Mouse (Mus musculus) forebrain, embryonic 11.5 days (tissue): ENCODE data around the gene Cnn3. TPM values are rescaled to one million over a fixed set of nuclear protein-coding genes. Genes with fewer than 3 reads are reported as not detected.

ENCODE experiments used
- ATAC-seq: fragments of 200-750 bp; cut with Nextera tagmentation; replicated peaks from 2 replicates; pipeline ENCODE4 v1.8.0; 2017; ENCODE audit warnings: moderate TSS enrichment; ENCODE audit not compliant: low FRiP score
- DNase-seq: peaks from one replicate; pipeline ENCODE4 v3.0.0-alpha.2; 2017; ENCODE audit warnings: low spot score
- H3K27ac ChIP-seq: fragments of 300-500 bp; sonication (generic); 2 replicates; pipeline ENCODE4 v1.5.1; 2014; ENCODE audit warnings: low read depth, low read length
- H3K27me3 ChIP-seq: fragments of 300-500 bp; sonication (generic); 2 replicates; pipeline ENCODE4 v1.6.1; 2014; ENCODE audit warnings: mild to moderate bottlenecking, low read length, mixed read lengths; ENCODE audit not compliant: control insufficient read depth, insufficient read depth
- H3K36me3 ChIP-seq: fragments of 300-500 bp; sonication (generic); 2 replicates; pipeline ENCODE4 v1.6.1; 2014; ENCODE audit warnings: mild to moderate bottlenecking, low read length, moderate library complexity, mixed read lengths; ENCODE audit not compliant: control insufficient read depth, insufficient read depth
- H3K4me1 ChIP-seq: fragments of 300-500 bp; sonication (generic); replicated peaks from 2 replicates; pipeline ENCODE4 v1.6.1; 2014; ENCODE audit warnings: low read length, mixed read lengths; ENCODE audit not compliant: control insufficient read depth, insufficient read depth
- H3K4me2 ChIP-seq: fragments of 300-500 bp; sonication (generic); 2 replicates; pipeline ENCODE4 v1.6.1; 2014; ENCODE audit warnings: low read depth, mild to moderate bottlenecking, low read length, moderate library complexity, mixed read lengths; ENCODE audit not compliant: severe bottlenecking
- H3K4me3 ChIP-seq: fragments of 300-500 bp; sonication (generic); 2 replicates; pipeline ENCODE4 v1.5.1; 2014; ENCODE audit warnings: low read depth, low read length
- H3K9ac ChIP-seq: fragments of 300-500 bp; sonication (generic); 2 replicates; pipeline ENCODE4 v1.6.1; 2014; ENCODE audit warnings: low read length
- H3K9me3 ChIP-seq: fragments of 300-500 bp; sonication (generic); 2 replicates; pipeline ENCODE4 v1.6.1; 2016; ENCODE audit warnings: low read length, mixed read lengths; ENCODE audit not compliant: control insufficient read depth
- WGBS: fragments of 180-500 bp; shearing (Covaris S2); extraction: QIAGEN DNeasy Blood & Tissue Kit; methylation state at CpG from one replicate; pipeline ENCODE4 v1.1.7; 2014; 5-methylcytosine and 5-hydroxymethylcytosine counted together
- polyA plus RNA-seq: library from polyadenylated mRNA; unstranded; fragments of >200 nt; fragmentation: Nextera tagmentation; extraction: Ambion mirVana; gene quantifications from 2 replicates; pipeline ENCODE4 v1.2.1, GENCODE M21; 2014

The Cnn3 gene
- polyA plus RNA-seq, 1 experiment from 2014 or later, result 954 TPM

DNA sequence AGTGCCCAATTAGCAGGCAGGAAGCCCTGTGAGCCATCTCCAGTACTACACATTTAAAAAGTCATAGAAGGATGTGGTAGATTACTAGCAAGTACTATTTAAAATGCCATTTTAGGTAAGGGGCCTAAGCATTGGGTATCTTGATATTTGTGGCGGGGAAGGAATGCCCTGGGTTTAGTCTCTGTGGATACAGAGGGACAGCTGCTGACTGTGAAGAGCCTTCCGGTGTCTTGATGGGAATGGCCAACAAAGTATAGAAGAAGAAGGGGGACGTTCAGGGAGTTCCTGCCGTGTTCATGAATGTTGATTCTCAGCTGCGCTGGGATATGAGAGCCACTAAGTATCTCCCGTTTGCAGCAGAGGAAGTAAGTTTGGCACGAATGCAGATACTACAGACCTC, 10.8 kb downstream of the Cnn3 start:
- Histone ChIP-seq H3K4me3 (no peak overlapping the region), H3K27ac (no peak overlapping the region), H3K36me3 (peaks cover 6% of the 10 kb centered on the region), H3K4me2 (no peak overlapping the region), H3K9me3 (no peaks in the 10 kb centered on the region), H3K4me1 (0 out of 2 replicates have a peak, but pooled peaks cover 3% of the 10 kb centered on the region), H3K27me3 (no peaks in the 10 kb centered on the region), H3K9ac (no peak overlapping the region)
- no peak for ATAC-seq
- no peak for DNase-seq
- 92% methylated on average over 7 of the region's 7 CpGs for WGBS

DNA sequence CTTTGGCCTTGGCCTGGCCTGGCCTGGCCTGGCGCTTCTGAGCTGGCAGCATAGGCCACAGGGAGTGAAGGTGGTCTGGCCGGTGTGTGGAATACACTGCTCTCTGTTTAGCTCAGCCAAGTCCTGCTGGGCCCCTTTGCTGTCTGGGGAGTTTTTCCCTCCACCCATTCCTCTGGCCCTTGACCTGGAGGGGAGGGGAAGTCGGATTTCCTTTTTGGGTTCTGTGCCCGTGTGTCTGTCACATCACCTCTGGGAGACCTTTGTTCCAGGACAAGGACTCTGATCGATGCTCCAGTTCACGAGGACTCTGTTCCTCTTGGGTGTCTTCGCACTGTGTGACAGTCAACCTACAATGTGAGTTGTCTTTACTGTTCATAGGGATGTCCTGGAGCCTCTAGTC, 11.7 kb downstream of the Cnn3 start:
- Histone ChIP-seq H3K27me3 (no peaks in the 10 kb centered on the region), H3K9me3 (no peaks in the 10 kb centered on the region), H3K4me2 (no peak overlapping the region), H3K36me3 (peaks cover 6% of the 10 kb centered on the region), H3K27ac (no peak overlapping the region), H3K9ac (no peak overlapping the region), H3K4me3 (no peak overlapping the region), H3K4me1 (0 out of 2 replicates have a peak, but pooled peaks cover 3% of the 10 kb centered on the region)
- DNase-seq (no peak), ATAC-seq (no peak)
- 81% methylated on average over 7 of the region's 7 CpGs for WGBS

DNA sequence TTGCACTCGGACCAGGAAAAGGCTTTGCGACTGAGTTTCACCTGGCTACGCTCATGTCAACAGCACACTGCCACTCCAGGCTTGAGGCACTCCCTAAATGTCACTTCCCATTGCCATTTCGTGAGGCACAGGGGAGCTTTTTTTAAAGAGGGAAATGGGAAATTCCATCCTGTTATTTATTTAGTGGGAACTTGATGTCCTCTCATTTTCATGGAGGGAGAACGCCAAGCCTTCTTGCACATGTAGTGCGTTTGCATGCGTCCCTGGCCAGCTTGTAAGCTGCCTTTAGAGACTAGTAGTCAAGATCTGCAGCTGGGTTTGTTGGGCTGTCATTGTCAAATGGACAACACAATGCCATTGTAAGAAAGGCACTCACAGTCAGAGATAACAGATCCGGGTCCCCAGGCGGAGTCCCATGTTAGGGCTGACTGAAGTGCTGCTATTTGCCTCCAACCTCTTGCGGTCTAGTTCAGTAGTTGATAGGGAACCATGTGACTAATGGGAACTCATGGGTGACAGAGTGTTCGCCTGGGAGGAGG, 13.4 kb downstream of the Cnn3 start:
- 93% methylated on average over 11 of the region's 11 CpGs for WGBS
- ATAC-seq (no peak), DNase-seq (no peak)
- Histone ChIP-seq H3K4me1 (no peaks in the 10 kb centered on the region), H3K27me3 (no peaks in the 10 kb centered on the region), H3K4me2 (no peak overlapping the region), H3K9me3 (peaks cover 3% of the 10 kb centered on the region), H3K4me3 (no peak overlapping the region), H3K9ac (no peak overlapping the region), H3K36me3 (peaks cover 10% of the 10 kb centered on the region), H3K27ac (no peak overlapping the region)

DNA sequence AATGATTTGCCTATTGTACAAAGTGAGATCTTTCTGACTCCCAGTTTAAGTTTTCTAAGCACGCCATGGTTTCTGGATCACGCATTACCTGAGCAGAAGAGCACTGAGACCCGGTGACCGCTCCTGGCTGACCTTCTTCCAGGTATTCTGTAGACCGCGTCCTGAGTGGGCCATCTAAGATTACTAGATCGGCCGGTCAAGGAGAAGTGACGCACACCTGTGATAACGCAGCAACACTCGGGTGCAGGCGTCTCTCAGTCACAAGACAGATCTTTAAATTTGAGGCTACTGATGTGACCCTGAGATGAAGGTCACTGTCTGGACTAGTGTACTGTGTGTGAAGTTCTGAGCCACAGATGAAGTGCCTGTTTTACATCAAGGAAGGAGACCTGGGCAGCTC, 15.2 kb downstream of the Cnn3 start:
- DNase-seq, result no peak

DNA sequence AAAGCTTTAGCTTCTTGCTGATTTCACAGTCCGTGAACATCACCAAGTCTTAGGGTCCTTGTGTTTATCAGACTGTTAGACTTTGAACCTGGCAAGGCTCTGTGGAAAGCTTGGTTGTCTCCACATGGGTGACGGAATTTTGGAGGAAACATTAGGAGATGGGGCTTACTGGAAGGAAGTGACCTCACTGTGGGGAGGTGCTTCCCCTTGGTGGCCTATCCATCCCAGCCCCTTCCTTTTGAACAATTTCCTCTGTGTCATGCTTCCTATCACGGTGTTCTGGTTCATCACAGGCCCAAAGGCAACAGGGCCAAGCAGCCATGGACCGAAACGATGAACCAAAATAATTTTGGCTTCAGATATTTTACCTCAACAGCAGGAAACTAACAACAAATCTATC, 16.0 kb downstream of the Cnn3 start:
- ATAC-seq (no peak), DNase-seq (no peak)
- WGBS, result 91% methylated on average over 5 of the region's 5 CpGs
- no peak overlapping the region for H3K9ac ChIP-seq
- peaks cover 11% of the 10 kb centered on the region for H3K36me3 ChIP-seq
- no peak overlapping the region for H3K4me2 ChIP-seq
- no peak overlapping the region for H3K27ac ChIP-seq
- H3K27me3 ChIP-seq, result no peaks in the 10 kb centered on the region
- no peaks in the 10 kb centered on the region for H3K4me1 ChIP-seq
- H3K9me3 ChIP-seq, result peaks cover 3% of the 10 kb centered on the region
- no peak overlapping the region for H3K4me3 ChIP-seq

More for the DNA sequence above, 15.2 kb downstream of the Cnn3 start:
- Histone ChIP-seq H3K9ac (no peak overlapping the region), H3K4me3 (no peak overlapping the region), H3K4me1 (no peaks in the 10 kb centered on the region), H3K36me3 (peaks cover 11% of the 10 kb centered on the region), H3K27ac (no peak overlapping the region), H3K27me3 (no peaks in the 10 kb centered on the region), H3K9me3 (peaks cover 3% of the 10 kb centered on the region), H3K4me2 (no peak overlapping the region)
- WGBS, result 96% methylated on average over 12 of the region's 12 CpGs
- no peak for ATAC-seq

DNA sequence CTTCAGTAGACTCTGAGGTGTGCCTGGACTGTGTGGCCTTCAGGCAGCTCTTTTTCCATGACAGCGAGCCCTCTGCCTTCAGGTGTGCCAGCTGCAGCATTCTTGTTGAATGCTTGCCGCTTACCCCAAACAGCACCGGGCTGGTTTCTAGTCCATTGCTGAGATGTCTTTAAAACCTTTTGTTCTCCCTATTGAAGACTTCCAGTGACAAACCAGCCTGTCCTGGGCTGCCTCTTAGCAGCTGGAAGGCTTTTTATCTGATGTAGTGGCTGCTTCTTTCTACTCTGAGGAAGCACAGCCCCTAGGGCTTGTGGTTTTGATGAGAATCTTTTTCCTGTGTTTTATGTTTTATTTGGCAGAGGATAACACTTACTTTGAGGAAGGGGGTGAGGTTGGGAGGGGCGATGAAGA, 17.6 kb downstream of the Cnn3 start:
- DNase-seq (no peak), ATAC-seq (no peak)
- H3K36me3 ChIP-seq, result peaks cover 11% of the 10 kb centered on the region
- WGBS, result 89% methylated on average over 4 of the region's 4 CpGs
- peaks cover 10% of the 10 kb centered on the region for H3K4me1 ChIP-seq
- no peak overlapping the region for H3K4me3 ChIP-seq
- no peaks in the 10 kb centered on the region for H3K27me3 ChIP-seq
- H3K9me3 ChIP-seq, result peaks cover 3% of the 10 kb centered on the region
- H3K9ac ChIP-seq, result no peak overlapping the region
- no peak overlapping the region for H3K4me2 ChIP-seq
- no peak overlapping the region for H3K27ac ChIP-seq

DNA sequence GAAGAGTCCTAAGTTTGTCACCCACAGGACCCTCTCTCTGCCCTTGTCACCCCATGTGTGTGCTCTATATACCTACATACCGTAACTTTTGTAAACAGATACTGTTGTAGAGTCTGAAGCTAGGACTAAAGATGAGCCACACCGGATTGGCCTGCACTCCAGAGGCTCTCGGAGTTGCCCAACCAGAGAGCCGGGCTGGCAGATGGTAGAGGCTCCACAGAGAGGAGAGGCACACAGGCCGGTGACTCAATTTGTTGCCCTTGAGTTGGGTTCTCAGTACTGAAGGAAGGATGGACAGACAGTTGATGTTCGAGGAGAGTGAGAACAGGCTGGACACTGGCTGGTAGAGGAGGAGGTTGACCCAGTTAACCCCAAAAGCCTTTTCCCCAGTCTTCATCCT, 18.1 kb downstream of the Cnn3 start:
- DNase-seq, result no peak

DNA sequence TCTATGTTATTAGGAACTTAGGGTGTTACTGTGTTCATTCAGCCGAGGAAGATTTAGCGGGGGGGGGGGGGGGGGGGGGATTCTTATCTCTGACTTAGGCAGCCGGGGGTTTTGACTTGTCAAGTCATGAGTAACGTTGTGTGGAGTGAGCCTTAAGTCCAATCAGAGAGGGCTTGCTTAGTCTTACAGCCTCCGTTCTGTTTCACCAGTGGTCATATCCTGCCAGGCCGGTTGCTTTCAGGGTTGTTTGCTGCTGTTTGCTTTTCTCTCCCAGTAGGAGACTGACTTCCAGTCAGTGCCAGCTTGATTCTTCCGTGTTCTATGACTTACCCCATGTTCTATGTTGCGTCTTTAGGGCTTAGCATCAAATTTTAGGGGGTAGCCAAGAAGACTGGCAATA, 20.2 kb downstream of the Cnn3 start:
- Histone ChIP-seq H3K4me1 (peaks cover 12% of the 10 kb centered on the region), H3K4me2 (no peak overlapping the region), H3K36me3 (peaks cover 16% of the 10 kb centered on the region), H3K9ac (no peak overlapping the region), H3K4me3 (no peak overlapping the region), H3K9me3 (peaks cover 3% of the 10 kb centered on the region), H3K27me3 (no peaks in the 10 kb centered on the region), H3K27ac (no peak overlapping the region)
- DNase-seq, result no peak
- WGBS, result 71% methylated on average over 8 of the region's 8 CpGs
- ATAC-seq, result no peak

More for the DNA sequence above, 18.1 kb downstream of the Cnn3 start:
- no peak overlapping the region for H3K9ac ChIP-seq
- no peak overlapping the region for H3K27ac ChIP-seq
- H3K9me3 ChIP-seq, result peaks cover 3% of the 10 kb centered on the region
- 94% methylated on average over 6 of the region's 6 CpGs for WGBS
- no peak overlapping the region for H3K4me2 ChIP-seq
- no peak overlapping the region for H3K4me3 ChIP-seq
- no peaks in the 10 kb centered on the region for H3K27me3 ChIP-seq
- peaks cover 10% of the 10 kb centered on the region for H3K4me1 ChIP-seq
- no peak for ATAC-seq
- H3K36me3 ChIP-seq, result peaks cover 11% of the 10 kb centered on the region

DNA sequence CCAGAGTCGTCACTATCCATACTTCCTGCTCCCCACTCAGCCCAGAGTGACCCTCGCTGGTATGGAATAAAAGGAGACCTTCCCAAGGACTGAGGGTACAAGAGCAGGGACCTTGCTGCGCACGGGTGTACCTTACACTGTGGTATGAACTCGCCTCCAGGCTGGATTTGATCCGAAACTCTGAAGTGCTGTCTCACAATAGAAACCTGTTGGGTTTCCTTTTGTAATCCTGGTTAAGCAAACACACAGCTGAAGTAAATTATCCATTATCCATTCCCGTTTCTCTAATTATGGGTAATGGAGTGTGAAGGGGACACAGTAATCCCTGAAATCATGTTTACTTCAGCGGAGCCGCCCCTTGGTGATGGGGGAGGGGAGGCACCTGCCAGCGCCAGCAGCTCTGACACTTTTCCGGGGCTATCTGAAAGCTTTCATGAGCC, 21.8 kb downstream of the Cnn3 start:
- H3K9ac ChIP-seq, result no peak overlapping the region
- ATAC-seq (peak; percentile 62), DNase-seq (no peak)
- no peaks in the 10 kb centered on the region for H3K27me3 ChIP-seq
- no peak overlapping the region for H3K27ac ChIP-seq
- peaks cover 14% of the 10 kb centered on the region for H3K36me3 ChIP-seq
- H3K9me3 ChIP-seq, result peaks cover 3% of the 10 kb centered on the region
- no peak overlapping the region for H3K4me3 ChIP-seq
- 15% methylated on average over 11 of the region's 11 CpGs for WGBS
- H3K4me1 ChIP-seq, result peaks cover 12% of the 10 kb centered on the region
- H3K4me2 ChIP-seq, result 0 out of 2 replicates have a peak overlapping the region, but pooled peaks have one; percentile 8
